Mouse (Mus musculus): Measurements from ENCODE around the gene Ptprn2. TPM values are rescaled to one million over a fixed set of nuclear protein-coding genes. Genes with fewer than 3 reads are reported as not detected.

Gene Ptprn2
- polyA plus RNA-seq, 1 experiment from 2014 or later, result 0.14 TPM

- WGBS (ENCODE audit: insufficient replicate concordance), result 57% methylated on average over 2 of the region's 2 CpGs
- DNase-seq, result no peak
- no peaks in the 10 kb centered on the region for H3K36me3 ChIP-seq (replicated peaks; ENCODE audit: insufficient read depth, low read length)
- ATAC-seq, result no peak
- no peaks in the 10 kb centered on the region for H3K9me3 ChIP-seq (ENCODE audit: low read length)
- no peak overlapping the region for H3K4me3 ChIP-seq (ENCODE audit: low read depth, low read length)
- TF ChIP-seq CTCF (IDR thresholded peaks at IDR 0.05; ENCODE audit: low read depth) (no peak), EP300 (IDR thresholded peaks at IDR 0.05; ENCODE audit: low read depth) (no peak)
- H3K4me2 ChIP-seq (ENCODE audit: low read depth, low read length), result no peak overlapping the region
- H3K27me3 ChIP-seq (ENCODE audit: insufficient read depth, low read length), result no peaks in the 10 kb centered on the region
- H3K9ac ChIP-seq (replicated peaks), result no peak overlapping the region
- H3K27ac ChIP-seq (ENCODE audit: low read depth), result no peak overlapping the region
- no peaks in the 10 kb centered on the region for H3K4me1 ChIP-seq (ENCODE audit: insufficient read depth)
Measured at GRCm38 (mm10) chr12:116819836-116820235, 334.3 kb downstream of the Ptprn2 start.

GRCm38 (mm10) chr12:116823341-116823740 is 337.8 kb downstream of the Ptprn2 start:
- Histone ChIP-seq H3K4me2 (ENCODE audit: low read depth, low read length) (no peak overlapping the region), H3K27ac (ENCODE audit: low read depth) (no peak overlapping the region), H3K9ac (replicated peaks) (no peak overlapping the region), H3K36me3 (replicated peaks; ENCODE audit: insufficient read depth, low read length) (no peaks in the 10 kb centered on the region), H3K27me3 (ENCODE audit: insufficient read depth, low read length) (no peaks in the 10 kb centered on the region), H3K4me3 (ENCODE audit: low read depth, low read length) (no peak overlapping the region), H3K4me1 (ENCODE audit: insufficient read depth) (no peaks in the 10 kb centered on the region), H3K9me3 (ENCODE audit: low read length) (no peaks in the 10 kb centered on the region)
- WGBS (ENCODE audit: insufficient replicate concordance), result 80% methylated on average over 3 of the region's 3 CpGs
- DNase-seq, result no peak
- TF ChIP-seq CTCF (IDR thresholded peaks at IDR 0.05; ENCODE audit: low read depth) (no peak), EP300 (IDR thresholded peaks at IDR 0.05; ENCODE audit: low read depth) (no peak)
- no peak for ATAC-seq

- ATAC-seq, result no peak
- no peak overlapping the region for H3K27ac ChIP-seq (ENCODE audit: low read depth)
- H3K4me2 ChIP-seq (ENCODE audit: low read depth, low read length), result no peak overlapping the region
- no peaks in the 10 kb centered on the region for H3K36me3 ChIP-seq (replicated peaks; ENCODE audit: insufficient read depth, low read length)
- no peaks in the 10 kb centered on the region for H3K9me3 ChIP-seq (ENCODE audit: low read length)
- no peaks in the 10 kb centered on the region for H3K4me1 ChIP-seq (ENCODE audit: insufficient read depth)
- DNase-seq, result no peak
- H3K9ac ChIP-seq (replicated peaks), result no peak overlapping the region
- 48% methylated on average over 7 of the region's 7 CpGs for WGBS (ENCODE audit: insufficient replicate concordance)
- TF ChIP-seq EP300 (IDR thresholded peaks at IDR 0.05; ENCODE audit: low read depth) (no peak), CTCF (IDR thresholded peaks at IDR 0.05; ENCODE audit: low read depth) (no peak)
- no peaks in the 10 kb centered on the region for H3K27me3 ChIP-seq (ENCODE audit: insufficient read depth, low read length)
- no peak overlapping the region for H3K4me3 ChIP-seq (ENCODE audit: low read depth, low read length)
Measured at GRCm38 (mm10) chr12:116827748-116828147, 342.2 kb downstream of the Ptprn2 start.

GRCm38 (mm10) chr12:116838611-116839192 is 353.2 kb downstream of the Ptprn2 start:
- H3K4me3 ChIP-seq (ENCODE audit: low read depth, low read length), result no peak overlapping the region
- TF ChIP-seq CTCF (IDR thresholded peaks at IDR 0.05; ENCODE audit: low read depth) (no peak), EP300 (IDR thresholded peaks at IDR 0.05; ENCODE audit: low read depth) (no peak)
- H3K4me2 ChIP-seq (ENCODE audit: low read depth, low read length), result no peak overlapping the region
- H3K27me3 ChIP-seq (ENCODE audit: insufficient read depth, low read length), result no peaks in the 10 kb centered on the region
- DNase-seq (no peak), ATAC-seq (no peak)
- H3K4me1 ChIP-seq (ENCODE audit: insufficient read depth), result no peaks in the 10 kb centered on the region
- H3K27ac ChIP-seq (ENCODE audit: low read depth), result no peak overlapping the region
- no peaks in the 10 kb centered on the region for H3K36me3 ChIP-seq (replicated peaks; ENCODE audit: insufficient read depth, low read length)
- H3K9ac ChIP-seq (replicated peaks), result no peak overlapping the region
- WGBS (ENCODE audit: insufficient replicate concordance), result 66% methylated on average over 3 of the region's 3 CpGs
- no peaks in the 10 kb centered on the region for H3K9me3 ChIP-seq (ENCODE audit: low read length)

- Histone ChIP-seq H3K27me3 (ENCODE audit: insufficient read depth, low read length) (no peaks in the 10 kb centered on the region), H3K9me3 (ENCODE audit: low read length) (no peaks in the 10 kb centered on the region), H3K36me3 (replicated peaks; ENCODE audit: insufficient read depth, low read length) (no peaks in the 10 kb centered on the region), H3K9ac (replicated peaks) (no peak overlapping the region), H3K4me3 (ENCODE audit: low read depth, low read length) (no peak overlapping the region), H3K4me2 (ENCODE audit: low read depth, low read length) (no peak overlapping the region), H3K4me1 (ENCODE audit: insufficient read depth) (no peaks in the 10 kb centered on the region), H3K27ac (ENCODE audit: low read depth) (no peak overlapping the region)
- DNase-seq (no peak), ATAC-seq (no peak)
- 72% methylated on average over 8 of the region's 8 CpGs for WGBS (ENCODE audit: insufficient replicate concordance)
- TF ChIP-seq CTCF (IDR thresholded peaks at IDR 0.05; ENCODE audit: low read depth) (no peak), EP300 (IDR thresholded peaks at IDR 0.05; ENCODE audit: low read depth) (no peak)
Measured at GRCm38 (mm10) chr12:116842723-116843272, 357.3 kb downstream of the Ptprn2 start.

- DNase-seq, result no peak
- no peak for ATAC-seq
- H3K36me3 ChIP-seq (replicated peaks; ENCODE audit: insufficient read depth, low read length), result no peaks in the 10 kb centered on the region
Measured at GRCm38 (mm10) chr12:116846220-116846619, 360.7 kb downstream of the Ptprn2 start.

More at GRCm38 (mm10) chr12:116846220-116846619, 360.7 kb downstream of the Ptprn2 start:
- TF ChIP-seq CTCF (IDR thresholded peaks at IDR 0.05; ENCODE audit: low read depth) (no peak), EP300 (IDR thresholded peaks at IDR 0.05; ENCODE audit: low read depth) (no peak)
- Histone ChIP-seq H3K4me1 (ENCODE audit: insufficient read depth) (no peaks in the 10 kb centered on the region), H3K4me3 (ENCODE audit: low read depth, low read length) (no peak overlapping the region), H3K9ac (replicated peaks) (no peak overlapping the region), H3K9me3 (ENCODE audit: low read length) (no peaks in the 10 kb centered on the region), H3K4me2 (ENCODE audit: low read depth, low read length) (no peak overlapping the region), H3K27me3 (ENCODE audit: insufficient read depth, low read length) (no peaks in the 10 kb centered on the region), H3K27ac (ENCODE audit: low read depth) (no peak overlapping the region)

Measured in liver, postnatal 0 days (tissue).